Mouse (Mus musculus) cortical plate, adult 2 months (tissue): ENCODE results near the gene Tarsl2. TPM values are rescaled to one million over a fixed set of nuclear protein-coding genes. Genes with fewer than 3 reads are reported as not detected.
A peak's percentile ranks its signal among the peaks of the same experiment; 100 is the strongest.

Experiments used
- H3K27ac ChIP-seq: fragments of 200-500 bp; 2 replicates; pipeline ENCODE4 v1.5.1; 2012; ENCODE audit warnings: low read length, control low read depth, inconsistent platforms; ENCODE audit not compliant: insufficient read depth
- H3K4me1 ChIP-seq: fragments of 200-500 bp; 2 replicates; pipeline ENCODE4 v1.6.1; 2011; ENCODE audit warnings: low read length; ENCODE audit not compliant: control insufficient read depth, insufficient read depth
- H3K4me3 ChIP-seq: fragments of 200-500 bp; 2 replicates; pipeline ENCODE4 v1.5.1; 2011; ENCODE audit warnings: mild to moderate bottlenecking, low read length, control low read depth; ENCODE audit not compliant: insufficient read depth
- CTCF ChIP-seq: fragments of 200-500 bp; IDR thresholded peaks from 2 replicates; pipeline ENCODE4 v1.5.1; 2011; ENCODE audit warnings: mild to moderate bottlenecking, control low read depth, low read length; ENCODE audit not compliant: insufficient read depth; ENCODE audit errors: extremely low read depth
- POLR2A ChIP-seq: fragments of 200-500 bp; IDR thresholded peaks from 2 replicates; pipeline ENCODE4 v1.6.1; 2011; ENCODE audit warnings: mild to moderate bottlenecking, low read length, control low read depth; ENCODE audit not compliant: insufficient read depth; ENCODE audit errors: extremely low read depth
- polyA plus RNA-seq: library from polyadenylated mRNA; depleted of rRNA; stranded (reverse); fragments of >200 nt; gene quantifications from 2 replicates; pipeline ENCODE4 v1.2.3, GENCODE M21; 2012

Gene Tarsl2
- polyA plus RNA-seq, 1 experiment, result 22.0 TPM

DNA sequence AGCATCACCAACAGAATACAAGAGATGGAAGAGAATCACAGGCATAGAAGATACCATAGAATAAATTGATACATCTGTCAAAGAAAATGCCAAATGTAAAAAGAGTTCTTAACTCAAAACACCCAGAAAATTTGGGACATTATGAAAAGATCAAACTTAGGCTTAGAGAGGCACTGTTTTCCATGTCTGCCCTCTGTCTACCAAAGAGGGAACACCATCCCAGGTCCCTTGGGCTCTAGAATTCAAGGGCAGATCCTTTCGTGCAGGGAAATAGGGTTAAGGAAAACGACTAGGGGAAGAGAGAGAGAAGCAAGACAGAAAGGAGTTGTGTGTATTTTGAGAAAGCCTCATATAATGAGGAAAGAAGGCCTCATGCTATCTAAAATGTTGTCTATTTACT is 19.2 kb upstream of the Tarsl2 start:
- Histone ChIP-seq H3K4me3 (no peak overlapping the region), H3K27ac (no peak overlapping the region), H3K4me1 (peaks cover 2% of the 10 kb centered on the region; the same call in 1 of the 2 replicates)
- TF ChIP-seq POLR2A (no peak), CTCF (peak; percentile 53)

DNA sequence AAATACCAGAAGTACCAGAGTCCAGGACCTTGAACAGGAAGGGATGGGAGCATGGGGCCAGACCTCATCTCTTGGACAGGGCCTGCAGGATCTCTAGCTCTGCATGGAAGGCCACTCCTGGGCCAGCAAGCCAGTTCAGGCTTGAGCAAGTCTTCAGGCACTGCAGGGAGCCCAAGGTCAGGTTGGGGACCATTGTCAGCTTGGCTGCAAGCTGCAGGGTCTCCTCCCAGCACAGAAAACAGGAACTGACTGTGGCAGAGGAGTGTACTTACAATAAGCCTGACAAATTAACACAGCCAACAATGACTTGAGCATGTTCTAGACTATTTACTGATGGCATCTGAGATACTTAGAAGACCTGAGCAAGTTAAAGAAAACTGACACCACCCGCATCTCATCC is 14.9 kb upstream of the Tarsl2 start:
- peaks cover 2% of the 10 kb centered on the region; the same call in 1 of the 2 replicates for H3K4me1 ChIP-seq
- TF ChIP-seq CTCF (no peak), POLR2A (no peak)

DNA sequence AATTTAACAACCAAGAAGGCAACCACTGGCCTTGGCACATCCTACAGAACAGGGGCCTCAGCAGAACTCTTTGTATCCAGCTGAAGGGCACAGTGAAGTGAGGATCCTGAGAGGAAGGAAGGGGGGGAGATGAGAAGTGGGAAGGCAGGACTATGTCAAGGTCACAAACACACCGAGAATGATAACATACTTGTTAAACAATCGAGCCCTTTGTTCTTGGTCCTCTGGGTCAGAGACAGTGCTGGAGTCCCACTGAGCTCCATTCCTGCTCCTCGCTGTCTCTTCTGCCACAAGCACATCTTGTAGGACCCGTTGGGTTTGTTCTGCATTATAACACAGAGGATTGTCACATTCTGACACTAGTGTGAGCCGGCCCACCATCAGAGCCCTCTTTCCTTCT is 14.0 kb upstream of the Tarsl2 start:
- no peak overlapping the region for H3K27ac ChIP-seq
- TF ChIP-seq CTCF (no peak), POLR2A (no peak)
- no peak overlapping the region for H3K4me3 ChIP-seq
- peaks cover 2% of the 10 kb centered on the region; the same call in 1 of the 2 replicates for H3K4me1 ChIP-seq

More for the DNA sequence above, 14.9 kb upstream of the Tarsl2 start:
- H3K4me3 ChIP-seq, result no peak overlapping the region
- H3K27ac ChIP-seq, result no peak overlapping the region

DNA sequence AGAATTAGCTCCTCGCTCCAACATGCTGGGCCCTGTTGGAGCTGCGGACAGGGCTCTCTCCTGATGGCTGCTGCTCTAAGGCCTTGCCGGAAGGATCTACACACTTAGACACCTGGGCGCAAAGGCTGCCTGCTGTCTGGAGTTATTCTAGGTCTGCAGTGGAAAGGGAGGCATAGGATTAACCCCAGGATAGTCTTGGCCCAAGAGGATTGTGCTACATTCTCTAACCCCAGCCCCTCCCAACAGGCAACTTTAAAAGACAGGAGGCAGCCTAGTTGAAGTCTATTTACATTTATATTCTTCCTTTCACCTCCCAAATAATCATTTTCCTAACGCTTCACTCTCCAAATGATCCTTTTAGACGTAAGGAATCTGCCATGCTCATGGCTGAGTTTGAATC is 8.9 kb upstream of the Tarsl2 start:
- no peak overlapping the region for H3K4me3 ChIP-seq
- H3K4me1 ChIP-seq, result no peaks in the 10 kb centered on the region
- no peak for TF ChIP-seq POLR2A
- TF ChIP-seq CTCF, result no peak
- no peak overlapping the region for H3K27ac ChIP-seq

DNA sequence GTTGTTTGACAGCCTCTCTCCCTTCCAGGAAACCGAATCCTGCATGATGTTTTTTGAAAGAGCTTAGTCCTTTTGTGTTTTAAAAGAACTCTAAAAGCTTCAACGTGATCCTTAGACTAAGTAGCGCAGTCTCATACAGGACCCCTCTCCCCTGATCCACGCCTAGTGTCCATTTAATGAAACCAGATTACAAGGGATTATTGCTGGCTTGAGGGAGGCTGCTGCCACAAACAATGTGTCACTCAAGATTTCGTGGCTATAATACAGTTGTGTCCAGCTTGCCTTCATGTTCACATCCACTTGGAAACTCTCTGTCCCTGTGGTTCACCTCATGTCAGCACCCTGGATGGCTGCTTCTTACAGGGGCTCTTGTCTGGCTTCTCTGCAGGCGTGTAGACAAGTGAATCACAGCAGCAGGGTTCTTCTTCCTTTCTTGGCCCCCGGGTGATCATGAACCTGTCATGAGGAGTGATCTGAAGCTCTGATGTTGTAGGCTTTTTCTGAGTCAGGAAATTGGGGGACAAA is 8.3 kb upstream of the Tarsl2 start:
- no peak overlapping the region for H3K27ac ChIP-seq
- no peaks in the 10 kb centered on the region for H3K4me1 ChIP-seq
- no peak overlapping the region for H3K4me3 ChIP-seq
- TF ChIP-seq CTCF (no peak), POLR2A (no peak)

DNA sequence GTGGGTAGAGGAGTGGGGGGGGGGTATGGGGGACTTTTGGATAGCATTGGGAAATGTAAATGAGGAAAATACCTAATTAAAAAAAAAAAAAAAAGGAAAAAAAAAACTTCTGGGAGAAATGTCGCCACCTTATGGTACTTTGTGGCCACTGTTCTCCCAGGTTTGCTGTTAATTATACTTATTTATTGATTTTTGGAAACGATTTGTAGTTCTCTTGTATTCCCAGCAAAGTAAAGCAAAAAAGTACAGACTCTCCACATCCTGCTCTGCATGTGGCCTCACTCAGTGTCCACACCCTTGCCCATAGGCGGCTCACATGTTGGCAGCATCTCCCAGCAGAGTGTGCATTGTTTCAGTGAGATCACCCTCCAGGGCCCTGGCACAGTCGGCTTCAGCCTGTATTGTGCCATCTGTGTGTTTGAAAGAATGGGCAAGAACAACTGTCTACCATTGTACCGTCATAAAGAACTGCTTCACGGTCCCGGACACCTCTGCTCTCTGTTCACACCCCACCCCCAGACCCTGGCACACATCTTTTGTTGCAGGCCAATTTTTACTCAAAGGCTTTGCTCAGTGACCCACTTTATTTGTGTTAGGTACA is 6.4 kb upstream of the Tarsl2 start:
- H3K27ac ChIP-seq, result no peak overlapping the region

DNA sequence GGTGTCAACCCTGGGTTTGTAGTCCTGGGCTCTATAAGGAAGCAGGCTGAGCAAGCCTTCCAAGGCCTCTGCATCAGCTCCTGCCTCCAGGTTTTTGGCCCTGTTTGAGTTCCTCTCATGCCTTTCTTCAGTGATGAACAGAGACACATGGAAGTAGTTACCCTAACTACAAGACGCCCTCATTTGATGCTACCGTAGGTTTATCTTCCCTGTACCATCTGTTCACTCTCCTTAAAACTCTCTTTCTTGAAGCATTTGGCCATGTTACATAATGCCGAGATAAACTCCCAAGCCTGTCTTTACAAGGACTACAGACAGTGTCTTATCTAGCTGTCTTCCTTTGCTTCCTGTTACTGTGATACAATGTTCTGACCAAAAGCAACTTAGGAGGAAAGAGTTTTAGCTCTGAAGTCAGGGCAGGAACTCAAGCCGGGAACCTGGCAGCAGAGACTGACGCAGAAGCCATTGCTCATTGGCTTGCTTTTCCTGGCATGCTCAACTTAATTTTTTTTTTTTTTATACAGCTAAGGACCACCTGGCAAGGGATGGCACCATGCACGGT is 4.8 kb upstream of the Tarsl2 start:
- no peak for TF ChIP-seq POLR2A
- TF ChIP-seq CTCF, result no peak
- no peak overlapping the region for H3K27ac ChIP-seq
- no peaks in the 10 kb centered on the region for H3K4me1 ChIP-seq
- H3K4me3 ChIP-seq, result no peak overlapping the region

More for the DNA sequence above, 6.4 kb upstream of the Tarsl2 start:
- Histone ChIP-seq H3K4me1 (no peaks in the 10 kb centered on the region), H3K4me3 (no peak overlapping the region)
- TF ChIP-seq CTCF (no peak), POLR2A (no peak)

DNA sequence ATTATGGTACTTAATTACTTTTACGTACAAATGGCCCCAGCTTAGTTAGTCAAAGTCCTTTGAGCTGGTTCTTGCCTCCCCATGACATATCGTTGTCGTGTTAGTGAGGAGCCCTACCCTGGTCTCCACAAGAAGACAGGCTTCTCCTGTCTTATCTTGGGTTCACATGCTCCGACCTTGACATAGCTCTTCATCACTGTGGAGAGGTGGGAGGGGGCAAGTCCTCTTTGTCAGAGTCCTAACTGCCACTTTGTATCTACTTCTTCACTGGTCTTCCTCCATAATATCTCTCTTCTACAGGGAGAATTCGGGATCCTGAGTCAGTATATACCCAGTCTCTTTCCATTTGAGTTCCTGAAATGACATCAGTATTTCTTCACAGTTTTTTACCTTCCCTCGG is 4.0 kb upstream of the Tarsl2 start:
- TF ChIP-seq CTCF (no peak), POLR2A (no peak)
- no peak overlapping the region for H3K27ac ChIP-seq

DNA sequence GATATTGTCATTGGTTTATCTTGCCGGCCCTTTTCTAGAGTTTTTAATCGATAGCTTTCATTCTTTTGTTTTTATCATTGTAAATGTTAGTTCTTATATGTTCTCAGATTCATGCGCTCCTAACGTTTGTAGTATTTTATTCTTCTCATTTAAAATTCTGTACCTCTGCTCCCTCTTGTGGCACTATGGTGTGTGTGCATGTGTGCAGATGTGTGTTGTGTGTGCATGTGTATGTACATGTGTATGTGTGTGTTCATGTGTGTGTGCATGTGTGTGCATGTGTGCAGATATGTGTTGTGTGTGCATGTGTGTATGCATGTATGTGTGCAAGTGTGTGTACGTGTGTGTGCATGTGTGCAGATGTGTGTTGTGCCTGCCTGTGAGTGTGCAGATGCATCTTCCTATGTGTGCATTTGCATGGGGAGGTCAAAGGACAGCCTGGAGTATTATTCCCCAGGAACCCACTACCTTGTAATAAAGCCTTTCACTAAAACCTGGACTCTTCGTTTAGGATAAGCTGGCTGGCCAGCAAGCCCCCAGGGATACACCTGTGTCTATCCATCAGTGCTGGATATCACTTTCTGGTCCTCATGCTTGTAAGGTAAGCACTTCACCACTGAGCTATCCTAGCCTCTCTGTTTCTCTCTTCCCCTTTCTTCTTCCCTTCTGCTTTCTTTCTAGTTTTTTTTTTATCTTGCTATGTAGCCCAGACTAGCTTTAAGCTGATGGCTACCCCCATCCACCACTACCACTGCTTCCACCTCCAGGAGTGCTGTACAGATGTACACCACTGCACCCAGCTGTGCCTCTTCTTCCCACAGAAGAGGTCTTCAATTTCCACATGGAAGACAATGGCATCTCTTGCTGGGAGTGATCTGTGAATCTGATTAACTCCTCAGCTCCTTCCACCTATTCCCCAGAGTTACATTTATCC is 2.1 kb upstream of the Tarsl2 start:
- no peak overlapping the region for H3K27ac ChIP-seq
- TF ChIP-seq POLR2A (no peak), CTCF (peak; percentile 69)
- H3K4me1 ChIP-seq, result peaks cover 2% of the 10 kb centered on the region; the same call in 1 of the 2 replicates
- H3K4me3 ChIP-seq, result no peak overlapping the region

More for the DNA sequence above, 4.0 kb upstream of the Tarsl2 start:
- Histone ChIP-seq H3K4me3 (no peak overlapping the region), H3K4me1 (no peaks in the 10 kb centered on the region)

DNA sequence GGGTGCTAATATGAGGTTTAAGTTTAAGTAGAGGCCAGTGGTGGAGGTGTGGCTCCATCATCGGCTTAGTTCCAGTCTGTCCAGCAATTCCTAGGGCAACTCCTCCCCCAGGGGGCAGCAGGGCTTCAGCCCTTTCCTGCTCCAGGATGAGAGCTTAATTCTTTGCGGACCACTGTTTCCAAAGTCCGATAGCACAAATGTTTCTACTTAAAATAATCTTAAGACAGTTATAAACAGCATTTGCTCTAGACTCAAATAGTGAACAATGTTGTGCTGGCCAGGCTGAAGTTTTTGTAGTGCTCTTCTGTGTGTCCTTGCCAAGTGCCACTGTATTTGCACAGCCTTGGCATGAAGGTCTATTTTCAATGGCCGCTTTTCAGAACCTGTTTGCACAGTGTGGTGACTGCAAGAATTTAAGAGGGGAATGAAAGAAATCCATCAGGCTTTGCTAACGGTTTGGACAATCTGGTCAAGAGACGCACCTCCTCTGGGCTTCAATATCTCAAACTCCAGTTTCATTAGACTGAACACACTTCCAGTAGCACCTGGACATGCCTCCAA is 757 bp upstream of the Tarsl2 start:
- Histone ChIP-seq H3K4me1 (peaks cover 2% of the 10 kb centered on the region; the same call in 1 of the 2 replicates), H3K27ac (no peak overlapping the region)
- TF ChIP-seq CTCF (no peak), POLR2A (no peak)

More for the DNA sequence above, 757 bp upstream of the Tarsl2 start:
- peak overlapping the region; percentile 46 for H3K4me3 ChIP-seq
